Mouse (Mus musculus) olfactory bulb, adult 2 months (tissue): ENCODE measurements at regions not wholly inside any gene's neighbourhood (a gene's known extent, or its start where the extent isn't known, plus 50 kb on each side); places are given as distances from the start of the nearest gene placed in this dataset.

Experiments
- CTCF ChIP-seq: fragments of 200-500 bp; IDR thresholded peaks from 2 replicates; pipeline ENCODE4 v1.5.1; 2012; ENCODE audit warnings: low read depth, mild to moderate bottlenecking, low read length, moderate library complexity; ENCODE audit not compliant: insufficient read depth
- POLR2A ChIP-seq: fragments of 200-500 bp; IDR thresholded peaks from 2 replicates; pipeline ENCODE4 v1.6.1; 2012; ENCODE audit warnings: mild to moderate bottlenecking, low read depth, low read length, moderate library complexity; ENCODE audit not compliant: insufficient read depth

- TF ChIP-seq CTCF (no peak), POLR2A (no peak)
Observed at GRCm38 (mm10) chr7:37305463-37305862, 468.0 kb downstream of the Zfp536 start.
